Mouse (Mus musculus) layer of hippocampus, adult 2 months (tissue): Measurements from ENCODE around the gene Nid1. TPM values are rescaled to one million over a fixed set of nuclear protein-coding genes. Genes with fewer than 3 reads are reported as not detected.
"Not testable (repeated sequence)": the region's sequence is repeated elsewhere in the genome, so short reads cannot be mapped to it uniquely, and the experiment has no call there.

ENCODE experiments used
- DNase-seq, 2 experiments: peaks; one replicate each; pipeline ENCODE4 v3.0.0; 2022; ENCODE audit warnings: low spot score in 2 of 2
- H3K27ac ChIP-seq: fragments of 200-600 bp; 2 replicates; pipeline ENCODE4 v1.8.1; 2022
- H3K4me3 ChIP-seq: fragments of 200-600 bp; 2 replicates; pipeline ENCODE4 v1.8.1; 2022; ENCODE audit warnings: mild to moderate bottlenecking
- CTCF ChIP-seq: fragments of 200-600 bp; conservative IDR thresholded peaks from 2 replicates; pipeline ENCODE4 v1.8.1; 2022; ENCODE audit warnings: antibody characterized with exemption, mild to moderate bottlenecking, moderate library complexity
- total RNA-seq, 2 experiments: library from RNA; stranded (reverse); gene quantifications; 2 replicates each; pipeline ENCODE4 v1.2.3; 2021

The Nid1 gene
- total RNA-seq, 2 experiments from 2014 or later, result 4.3 to 6.2 TPM

GRCm38 (mm10) chr13:13530913-13531312, 93.6 kb downstream of the Nid1 start:
- DNase-seq, result no peak
- TF ChIP-seq CTCF, result no peak
- no peak overlapping the region for H3K27ac ChIP-seq
- no peak overlapping the region for H3K4me3 ChIP-seq

- no peak for DNase-seq
- TF ChIP-seq CTCF, result no peak
- Histone ChIP-seq H3K4me3 (no peak overlapping the region), H3K27ac (no peak overlapping the region)
These were observed 94.6 kb downstream of the Nid1 start for GRCm38 (mm10) chr13:13531923-13532322.

- Histone ChIP-seq H3K27ac (no peak overlapping the region), H3K4me3 (no peak overlapping the region)
- TF ChIP-seq CTCF, result no peak
- no peak for DNase-seq
These were observed 99.2 kb downstream of the Nid1 start for GRCm38 (mm10) chr13:13536555-13536954.

DNA sequence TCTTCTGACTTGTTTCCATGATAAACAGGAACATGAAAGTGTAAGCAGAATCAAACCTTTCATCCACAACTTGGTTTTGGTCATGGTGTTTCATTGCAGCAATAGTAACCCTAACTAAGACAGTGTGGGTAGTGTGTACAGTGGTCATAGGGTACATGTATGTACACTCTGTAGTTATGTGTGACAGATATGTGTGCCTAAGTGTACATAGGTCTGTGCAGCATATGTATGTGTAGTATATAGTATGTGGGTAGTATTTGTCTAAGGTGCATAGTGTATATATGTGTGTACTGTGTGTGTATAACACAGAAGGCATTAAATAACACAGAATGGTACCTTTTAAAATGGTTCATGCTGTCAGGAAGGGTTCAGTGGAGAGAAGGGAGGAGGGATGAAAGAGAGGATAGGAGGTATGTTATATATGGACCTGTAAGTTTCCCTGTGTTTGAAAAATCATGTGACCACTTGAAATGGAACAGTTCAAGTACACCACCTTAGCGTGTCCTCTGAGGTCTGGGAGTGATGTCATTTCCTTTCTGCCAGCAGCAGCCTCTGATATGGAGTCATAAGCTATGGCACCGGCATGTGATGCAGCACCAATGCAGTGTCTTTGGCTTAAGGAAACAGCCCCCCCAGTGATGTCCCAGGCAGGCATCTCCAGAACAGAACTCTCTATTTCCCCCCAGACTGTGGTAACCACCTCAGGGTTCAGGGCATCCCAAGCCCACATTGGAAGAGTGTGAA, 100.1 kb downstream of the Nid1 start:
- no peak for TF ChIP-seq CTCF
- Histone ChIP-seq H3K27ac (no peak overlapping the region), H3K4me3 (no peak overlapping the region)
- no peak for DNase-seq

DNA sequence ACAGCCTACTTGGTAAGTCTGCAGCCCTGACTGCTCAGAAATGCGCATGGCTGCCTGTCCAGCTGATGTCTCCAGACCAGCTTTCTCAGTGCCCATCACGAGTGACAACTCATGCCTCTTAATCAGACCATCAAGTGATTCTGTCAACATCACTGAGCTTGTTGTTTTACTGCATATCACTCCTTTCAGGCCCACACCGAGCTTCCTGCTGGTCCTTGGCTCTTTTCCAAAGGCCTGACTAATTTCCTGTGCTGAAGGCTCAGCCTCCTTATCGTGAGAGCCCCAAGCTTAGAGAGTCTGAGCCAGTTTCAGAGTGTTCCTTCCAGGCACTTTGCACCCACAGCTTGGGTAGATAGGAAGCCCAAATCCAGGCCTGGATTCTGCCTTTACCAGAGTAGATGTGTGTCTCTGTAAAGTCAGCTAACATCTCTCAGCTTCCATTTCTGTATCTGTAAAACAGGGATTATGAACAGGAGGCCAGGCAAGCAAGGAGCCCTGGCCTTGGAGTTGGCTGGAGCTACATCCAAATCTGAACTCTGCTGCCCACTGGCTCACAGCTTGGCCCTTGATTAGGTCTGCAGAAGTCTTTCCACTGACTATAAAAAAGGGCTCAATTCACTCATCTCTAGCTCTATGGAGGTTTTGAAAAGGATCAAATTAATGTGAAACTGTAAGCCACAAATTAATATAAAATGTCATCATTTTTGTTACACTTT, 101.4 kb downstream of the Nid1 start:
- DNase-seq, result peak in 1 of 2 experiments; percentile 41
- peak overlapping the region; percentile 3; the same call in 1 of the 2 replicates for H3K27ac ChIP-seq
- TF ChIP-seq CTCF, result no peak
- no peak overlapping the region for H3K4me3 ChIP-seq

GRCm38 (mm10) chr13:13543073-13543472, 105.7 kb downstream of the Nid1 start:
- H3K4me3 ChIP-seq, H3K27ac ChIP-seq: not testable (repeated sequence)
- DNase-seq, result peak in 1 of 2 experiments; percentile 32
- peak; percentile 68 for TF ChIP-seq CTCF

DNA sequence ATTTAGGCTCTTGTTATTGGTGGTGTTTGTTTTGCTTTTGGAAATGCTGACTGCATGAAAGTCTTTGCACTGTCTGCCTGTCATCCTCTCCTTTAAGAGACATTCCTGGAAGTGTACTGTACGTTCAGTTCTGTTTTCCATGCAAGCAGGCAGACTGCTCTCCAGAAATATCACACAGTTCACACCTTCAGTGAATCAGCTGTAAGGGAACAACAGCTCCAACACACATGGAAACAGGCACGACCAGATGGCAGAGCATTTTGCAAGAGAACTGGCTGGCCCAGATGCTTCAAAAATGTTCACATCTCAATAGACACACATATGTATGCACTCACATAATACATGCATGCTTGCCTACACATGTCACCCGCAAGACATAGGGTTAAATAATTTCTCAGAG, 109.4 kb downstream of the Nid1 start:
- TF ChIP-seq CTCF, result no peak
- H3K27ac ChIP-seq, result peak overlapping the region; percentile 87
- peak; percentile 78 to 83 for DNase-seq
- no peak overlapping the region for H3K4me3 ChIP-seq

DNA sequence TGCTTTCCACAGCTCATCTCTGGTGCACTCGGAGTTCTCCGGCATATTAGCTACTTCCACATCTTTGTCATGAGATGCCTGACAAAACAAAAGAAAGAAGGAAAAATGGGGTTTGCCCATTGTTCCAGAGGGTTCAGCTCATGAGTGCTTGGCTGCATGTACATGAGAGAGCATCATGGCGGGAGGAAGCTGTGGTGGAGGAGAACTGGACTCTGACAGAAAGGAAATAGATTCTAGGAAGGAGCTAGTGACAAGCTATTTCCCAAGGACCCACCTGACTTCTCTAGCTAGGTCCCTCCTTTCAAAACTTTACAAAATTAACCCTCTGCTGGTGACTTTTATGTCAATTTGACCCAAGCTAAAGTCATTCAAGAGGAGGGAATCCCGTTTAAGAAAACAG, 110.5 kb downstream of the Nid1 start:
- H3K27ac ChIP-seq, result peak overlapping the region; percentile 73
- no peak overlapping the region for H3K4me3 ChIP-seq
- DNase-seq, result no peak
- no peak for TF ChIP-seq CTCF

DNA sequence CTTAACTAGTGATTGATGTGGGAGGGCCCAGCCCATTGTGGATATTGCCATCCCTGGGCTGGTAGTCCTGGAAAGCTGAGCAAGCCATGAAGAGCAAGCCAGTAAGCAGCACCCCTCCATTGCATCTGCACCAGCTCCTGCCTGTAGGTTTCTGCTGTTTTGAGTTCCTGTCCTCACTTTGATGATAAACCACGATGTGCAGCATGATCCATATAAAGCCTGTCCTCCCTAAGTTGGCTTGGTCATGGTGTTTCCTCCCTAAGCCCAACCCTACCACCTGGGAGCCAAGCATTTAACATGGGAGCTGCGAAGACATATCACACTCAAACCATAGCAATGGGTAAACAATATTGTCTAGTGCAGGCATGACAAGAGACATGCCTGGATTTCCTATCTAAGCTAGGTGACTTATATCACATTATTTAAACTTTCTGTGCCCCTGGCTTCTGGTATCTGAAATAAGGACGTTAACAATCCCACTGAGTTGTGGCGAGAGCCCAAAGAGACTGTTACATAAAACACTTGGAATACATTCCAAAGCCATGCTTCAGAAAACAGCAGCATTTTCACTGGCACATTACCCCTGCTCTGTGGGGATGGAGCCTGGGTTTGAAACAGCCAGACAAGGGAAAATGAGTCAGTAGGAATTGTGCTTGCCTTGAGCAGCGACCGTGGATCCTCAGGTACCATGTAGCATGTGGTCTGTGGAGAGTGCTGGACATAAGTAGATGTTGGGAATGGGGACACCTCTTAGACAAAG, 111.3 kb downstream of the Nid1 start:
- Histone ChIP-seq H3K4me3 (no peak overlapping the region), H3K27ac (peak overlapping the region; percentile 73)
- no peak for TF ChIP-seq CTCF
- DNase-seq, result no peak

- Histone ChIP-seq H3K4me3 (no peak overlapping the region), H3K27ac (peak overlapping the region; percentile 36; the same call in 1 of the 2 replicates)
- DNase-seq, result no peak
- TF ChIP-seq CTCF, result no peak
These were observed 112.6 kb downstream of the Nid1 start for GRCm38 (mm10) chr13:13549687-13550660.

- no peak overlapping the region for H3K27ac ChIP-seq
- no peak for DNase-seq
- H3K4me3 ChIP-seq, result no peak overlapping the region
- no peak for TF ChIP-seq CTCF
These were observed 114.7 kb downstream of the Nid1 start for GRCm38 (mm10) chr13:13552020-13552419.

DNA sequence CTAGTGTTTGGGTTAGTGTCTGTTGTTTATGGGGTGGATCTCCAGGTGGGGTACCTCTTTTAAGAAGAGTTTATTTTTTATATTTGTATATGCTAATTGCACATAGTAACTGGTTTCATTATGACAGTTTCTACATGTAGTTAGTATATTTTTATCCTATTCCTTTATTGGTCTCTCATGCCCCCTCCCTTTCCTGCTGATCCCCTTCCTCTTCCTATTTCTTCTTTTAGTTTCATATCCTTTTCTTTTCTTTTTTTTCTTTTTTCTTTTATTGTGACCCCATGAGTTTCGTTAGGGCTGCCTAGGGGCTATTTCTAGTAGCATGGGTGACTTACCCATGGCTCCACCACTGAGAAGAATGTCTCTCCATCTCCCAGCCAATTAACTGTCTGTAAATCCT, 116.3 kb downstream of the Nid1 start:
- TF ChIP-seq CTCF, result no peak
- H3K4me3 ChIP-seq, result no peak overlapping the region
- DNase-seq, result no peak

More for the DNA sequence above, 116.3 kb downstream of the Nid1 start:
- no peak overlapping the region for H3K27ac ChIP-seq
